Mouse (Mus musculus): ENCODE data around the gene Upp2.

Upp2 gene

GRCm38 (mm10) chr2:58567066-58567810 is at the start of gene Upp2, which contains the start of gene Acvr1:
Gene Upp2 (plus strand): TSS chr2:58567298.
Gene Acvr1 (minus strand): TSS chr2:58567157.
- peak; percentile 85 for DNase-seq

GRCm38 (mm10) chr2:58518517-58518916 is 48.6 kb upstream of the Upp2 start:
- DNase-seq: no peak

- no peak for DNase-seq
Observed at GRCm38 (mm10) chr2:58520727-58521126, 46.4 kb upstream of the Upp2 start.

- no peak for DNase-seq
Observed at GRCm38 (mm10) chr2:58521621-58522020, 45.5 kb upstream of the Upp2 start.

- DNase-seq: no peak
Observed at GRCm38 (mm10) chr2:58523097-58523496, 44.0 kb upstream of the Upp2 start.

GRCm38 (mm10) chr2:58523894-58524293 is 43.2 kb upstream of the Upp2 start:
- DNase-seq: no peak

- peak; percentile 26 for DNase-seq
Observed at GRCm38 (mm10) chr2:58524356-58524755, 42.7 kb upstream of the Upp2 start.

GRCm38 (mm10) chr2:58527786-58528185 is 39.3 kb upstream of the Upp2 start:
- no peak for DNase-seq

GRCm38 (mm10) chr2:58529384-58529783 is 37.7 kb upstream of the Upp2 start:
- DNase-seq: no peak

GRCm38 (mm10) chr2:58529860-58530440 is 37.1 kb upstream of the Upp2 start:
- no peak for DNase-seq

- DNase-seq: no peak
Observed at GRCm38 (mm10) chr2:58530521-58530920, 36.6 kb upstream of the Upp2 start.

- peak; percentile 66 for DNase-seq
Observed at GRCm38 (mm10) chr2:58532260-58532850, 34.7 kb upstream of the Upp2 start.

- DNase-seq: no peak
Observed at GRCm38 (mm10) chr2:58533521-58534001, 33.5 kb upstream of the Upp2 start.

- DNase-seq: no peak
Observed at GRCm38 (mm10) chr2:58534379-58534778, 32.7 kb upstream of the Upp2 start.

GRCm38 (mm10) chr2:58535233-58535632 is 31.9 kb upstream of the Upp2 start:
- no peak for DNase-seq

- DNase-seq: no peak
Observed at GRCm38 (mm10) chr2:58536796-58537195, 30.3 kb upstream of the Upp2 start.

- DNase-seq: no peak
Observed at GRCm38 (mm10) chr2:58538196-58538595, 28.9 kb upstream of the Upp2 start.

- DNase-seq: no peak
Observed at GRCm38 (mm10) chr2:58543252-58543651, 23.8 kb upstream of the Upp2 start.

GRCm38 (mm10) chr2:58544368-58544767 is 22.7 kb upstream of the Upp2 start:
- DNase-seq: no peak

- DNase-seq: no peak
Observed at GRCm38 (mm10) chr2:58546264-58546663, 20.8 kb upstream of the Upp2 start.

- DNase-seq: no peak
Observed at GRCm38 (mm10) chr2:58548943-58549342, 18.2 kb upstream of the Upp2 start.

GRCm38 (mm10) chr2:58549960-58550359 is 17.1 kb upstream of the Upp2 start:
- no peak for DNase-seq

- DNase-seq: no peak
Observed at GRCm38 (mm10) chr2:58550488-58550887, 16.6 kb upstream of the Upp2 start.

GRCm38 (mm10) chr2:58551866-58552265 is 15.2 kb upstream of the Upp2 start:
- DNase-seq: no peak

Measured in right cerebral cortex, postnatal 14 days (tissue).